Mouse (Mus musculus) heart, adult 2 months (tissue): ENCODE measurements around the gene Tshz2. TPM values are rescaled to one million over a fixed set of nuclear protein-coding genes. Genes with fewer than 3 reads are reported as not detected.

ENCODE experiments used
- DNase-seq, 2 experiments: peaks; one replicate each; pipeline ENCODE4 v3.0.0; 2021
- H3K27ac ChIP-seq: fragments of 200-600 bp; 2 replicates; pipeline ENCODE4 v1.8.1; 2022
- H3K27me3 ChIP-seq: fragments of 200-500 bp; 2 replicates; pipeline ENCODE4 v1.6.1; 2012; ENCODE audit warnings: mild to moderate bottlenecking, low read length, inconsistent platforms, mixed read lengths; ENCODE audit not compliant: control insufficient read depth, insufficient read depth
- H3K36me3 ChIP-seq: fragments of 200-500 bp; 2 replicates; pipeline ENCODE4 v1.6.1; 2012; ENCODE audit warnings: low read length, inconsistent platforms; ENCODE audit not compliant: control insufficient read depth, insufficient read depth
- H3K4me1 ChIP-seq: fragments of 200-500 bp; 2 replicates; pipeline ENCODE4 v1.6.1; 2011; ENCODE audit warnings: low read length; ENCODE audit not compliant: control insufficient read depth, insufficient read depth
- H3K4me3 ChIP-seq: fragments of 200-600 bp; 2 replicates; pipeline ENCODE4 v1.8.1; 2022
- H3K79me2 ChIP-seq: fragments of 200-500 bp; replicated peaks from 2 replicates; pipeline ENCODE4 v1.6.1; 2012; ENCODE audit warnings: mild to moderate bottlenecking, inconsistent platforms, low read length, moderate library complexity, mixed read lengths; ENCODE audit not compliant: control insufficient read depth, insufficient read depth
- H3K9ac ChIP-seq: fragments of 200-500 bp; 2 replicates; pipeline ENCODE4 v1.6.1; 2012; ENCODE audit warnings: low read depth, mild to moderate bottlenecking, control low read depth, inconsistent platforms, low read length, mixed read lengths
- CTCF ChIP-seq: fragments of 200-600 bp; IDR thresholded peaks from 2 replicates; pipeline ENCODE4 v1.8.1; 2022; ENCODE audit warnings: antibody characterized with exemption, mild to moderate bottlenecking, moderate library complexity
- EP300 ChIP-seq: fragments of 200-500 bp; IDR thresholded peaks from 2 replicates; pipeline ENCODE4 v1.6.1; 2011; ENCODE audit warnings: low read depth, low read length, control low read depth; ENCODE audit not compliant: insufficient read depth
- POLR2A ChIP-seq: fragments of 200-500 bp; IDR thresholded peaks from 2 replicates; pipeline ENCODE4 v1.6.1; 2011; ENCODE audit warnings: mild to moderate bottlenecking, low read depth, low read length, control low read depth; ENCODE audit not compliant: insufficient read depth
- WGBS: fragments of 180-500 bp; shearing (Covaris S2); methylation state at CpG from one replicate; pipeline ENCODE4 v1.1.7; 2018; 5-methylcytosine and 5-hydroxymethylcytosine counted together
- intact Hi-C: fragments of 180-260 bp; cut with DNase I; formaldehyde crosslinking; loops from one replicate; pipeline ENCODE4 v1.15.1; 2025
- polyA plus RNA-seq: library from polyadenylated mRNA; depleted of rRNA; stranded (reverse); fragments of >200 nt; gene quantifications from 2 replicates; pipeline ENCODE4 v1.2.3, GENCODE M21; 2012
- total RNA-seq, 2 experiments: library from RNA; stranded (reverse); gene quantifications; 2 replicates each; pipeline ENCODE4 v1.2.3; 2021

The Tshz2 gene
- total and polyA plus RNA-seq, 3 experiments: 8.2 to 12.9 (median 12.1) TPM

DNA sequence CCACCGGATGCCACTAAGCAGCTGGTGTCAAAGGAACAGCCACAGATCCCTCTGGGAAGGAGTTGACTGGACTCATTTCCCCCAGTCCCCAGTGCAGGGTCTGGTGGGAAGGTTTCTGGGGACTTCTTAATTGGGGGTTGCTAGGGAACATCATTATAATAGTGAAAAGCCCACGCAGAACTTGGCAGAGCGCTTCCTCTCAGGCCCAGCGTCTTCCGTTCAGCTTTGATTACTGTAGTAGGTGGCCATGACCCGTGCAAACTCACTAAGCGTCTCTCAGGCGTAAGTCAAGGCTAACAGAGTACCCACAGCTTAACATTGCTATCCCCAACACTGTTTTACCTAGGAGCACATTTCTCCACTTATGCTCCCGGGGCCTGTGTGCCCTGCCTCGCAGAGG lies 181.9 kb downstream of the Tshz2 start:
- Histone ChIP-seq H3K27me3 (no peaks in the 10 kb centered on the region), H3K4me1 (peaks cover 9% of the 10 kb centered on the region; the same call in 1 of the 2 replicates), H3K79me2 (no peaks in the 10 kb centered on the region), H3K4me3 (no peak overlapping the region), H3K9ac (no peak overlapping the region), H3K36me3 (no peaks in the 10 kb centered on the region), H3K27ac (no peak overlapping the region)
- TF ChIP-seq EP300: no peak
- TF ChIP-seq POLR2A: no peak
- no peak for TF ChIP-seq CTCF
- 60% methylated on average over 10 of the region's 10 CpGs for WGBS
- no peak for DNase-seq
- intact Hi-C loops: no loop called here

DNA sequence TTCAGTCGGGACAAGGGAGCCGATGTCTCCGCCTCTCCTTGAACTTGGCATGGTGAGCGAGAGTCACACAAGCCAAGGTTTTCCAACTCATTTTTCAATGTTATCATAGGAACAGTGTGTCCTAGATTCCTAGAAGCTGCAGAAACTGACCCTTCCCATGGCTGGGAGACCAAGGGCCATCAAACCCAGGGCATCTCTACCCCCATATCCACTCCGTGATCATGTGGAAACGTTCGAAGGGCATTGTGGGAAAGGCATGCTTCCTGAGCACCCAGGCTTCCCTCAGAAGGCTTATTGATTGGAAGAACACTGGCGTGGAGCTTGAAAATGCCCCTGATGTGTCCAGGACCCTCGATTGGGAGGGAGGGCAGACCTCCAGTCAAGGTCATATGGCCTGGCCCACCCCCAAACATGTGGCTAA lies 188.2 kb downstream of the Tshz2 start:
- intact Hi-C loops: no loop called here
- no peak for TF ChIP-seq EP300
- no peak for TF ChIP-seq CTCF
- no peak for TF ChIP-seq POLR2A
- no peak overlapping the region for H3K4me3 ChIP-seq
- no peaks in the 10 kb centered on the region for H3K79me2 ChIP-seq
- H3K27me3 ChIP-seq: no peaks in the 10 kb centered on the region
- no peak overlapping the region for H3K9ac ChIP-seq
- no peaks in the 10 kb centered on the region for H3K36me3 ChIP-seq
- peak; percentile 40 to 50 for DNase-seq
- WGBS: 79% methylated on average over 9 of the region's 9 CpGs
- peak overlapping the region; percentile 28 for H3K27ac ChIP-seq
- peaks cover 4% of the 10 kb centered on the region for H3K4me1 ChIP-seq

- Histone ChIP-seq H3K79me2 (no peaks in the 10 kb centered on the region), H3K9ac (no peak overlapping the region), H3K36me3 (no peaks in the 10 kb centered on the region), H3K4me3 (no peak overlapping the region), H3K4me1 (peaks cover 2% of the 10 kb centered on the region), H3K27me3 (no peaks in the 10 kb centered on the region), H3K27ac (no peak overlapping the region)
- intact Hi-C loops: no loop called here
- no peak for DNase-seq
- TF ChIP-seq CTCF (no peak), POLR2A (no peak)
- 91% methylated on average over 12 of the region's 12 CpGs for WGBS
These were observed 193.1 kb downstream of the Tshz2 start for GRCm38 (mm10) chr2:169825908-169826307.

DNA sequence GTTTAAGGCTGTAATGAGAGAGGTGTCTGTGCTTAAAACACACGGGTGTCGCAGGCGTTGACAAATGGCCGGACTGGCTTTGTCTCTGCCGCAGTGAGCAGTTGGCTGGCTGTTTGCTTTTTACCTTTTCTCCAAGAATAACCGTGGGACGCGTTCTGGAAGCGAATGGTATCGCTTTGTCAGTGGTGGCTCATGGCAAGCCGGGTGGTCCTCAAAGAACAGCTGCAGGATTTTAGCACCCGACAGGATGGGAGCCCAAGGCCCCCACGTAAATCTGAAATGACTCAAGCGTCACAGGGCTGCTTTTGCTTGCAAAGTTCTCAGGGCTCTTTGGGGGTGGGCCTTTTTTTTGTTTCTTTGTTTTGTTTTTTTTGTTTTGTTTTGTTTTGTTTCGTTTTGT lies 193.5 kb downstream of the Tshz2 start:
- Histone ChIP-seq H3K9ac (no peak overlapping the region), H3K27ac (no peak overlapping the region), H3K27me3 (no peaks in the 10 kb centered on the region), H3K79me2 (no peaks in the 10 kb centered on the region), H3K4me1 (no peaks in the 10 kb centered on the region; the same call in none of the 2 replicates), H3K4me3 (no peak overlapping the region), H3K36me3 (no peaks in the 10 kb centered on the region)
- TF ChIP-seq CTCF (no peak), POLR2A (no peak), EP300 (no peak)
- WGBS: 51% methylated on average over 15 of the region's 15 CpGs
- DNase-seq: no peak
- intact Hi-C loops: no loop called here

DNA sequence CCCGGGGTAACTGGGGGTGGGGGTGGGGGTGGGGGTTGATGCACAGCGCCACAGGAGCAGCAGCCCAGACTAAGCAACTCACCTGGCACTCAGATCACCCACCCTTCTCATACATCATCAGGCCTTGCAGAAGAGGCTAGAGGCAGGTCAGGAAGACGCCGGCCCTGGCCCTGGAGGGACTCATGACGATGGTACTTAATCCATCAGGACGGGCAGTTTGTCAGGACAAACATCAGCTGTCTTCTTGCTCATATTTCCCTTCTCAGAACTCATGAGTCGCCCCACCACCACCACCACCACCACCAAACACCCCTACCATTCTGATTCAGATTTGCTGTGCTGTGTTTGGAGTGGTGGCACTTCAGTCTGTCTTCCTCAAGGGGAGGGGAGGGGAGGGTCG lies 194.0 kb downstream of the Tshz2 start:
- TF ChIP-seq EP300: no peak
- TF ChIP-seq POLR2A: no peak
- no peak for TF ChIP-seq CTCF
- WGBS: 68% methylated on average over 8 of the region's 8 CpGs

GRCm38 (mm10) chr2:169832184-169832583 lies 199.4 kb downstream of the Tshz2 start:
- 87% methylated on average over 12 of the region's 12 CpGs for WGBS
- no peak for TF ChIP-seq EP300
- no peak for TF ChIP-seq CTCF
- TF ChIP-seq POLR2A: no peak
- no peaks in the 10 kb centered on the region for H3K27me3 ChIP-seq
- intact Hi-C loops: no loop called here
- no peak overlapping the region for H3K9ac ChIP-seq
- peaks cover 4% of the 10 kb centered on the region; the same call in 1 of the 2 replicates for H3K4me1 ChIP-seq
- DNase-seq: no peak
- no peaks in the 10 kb centered on the region for H3K36me3 ChIP-seq
- H3K79me2 ChIP-seq: no peaks in the 10 kb centered on the region
- H3K27ac ChIP-seq: no peak overlapping the region
- no peak overlapping the region for H3K4me3 ChIP-seq

More for the DNA sequence above, 194.0 kb downstream of the Tshz2 start:
- Histone ChIP-seq H3K79me2 (no peaks in the 10 kb centered on the region), H3K36me3 (no peaks in the 10 kb centered on the region), H3K4me3 (no peak overlapping the region), H3K27ac (no peak overlapping the region), H3K4me1 (no peaks in the 10 kb centered on the region; the same call in 1 of the 2 replicates), H3K27me3 (no peaks in the 10 kb centered on the region), H3K9ac (no peak overlapping the region)
- intact Hi-C loops: no loop called here
- no peak for DNase-seq

DNA sequence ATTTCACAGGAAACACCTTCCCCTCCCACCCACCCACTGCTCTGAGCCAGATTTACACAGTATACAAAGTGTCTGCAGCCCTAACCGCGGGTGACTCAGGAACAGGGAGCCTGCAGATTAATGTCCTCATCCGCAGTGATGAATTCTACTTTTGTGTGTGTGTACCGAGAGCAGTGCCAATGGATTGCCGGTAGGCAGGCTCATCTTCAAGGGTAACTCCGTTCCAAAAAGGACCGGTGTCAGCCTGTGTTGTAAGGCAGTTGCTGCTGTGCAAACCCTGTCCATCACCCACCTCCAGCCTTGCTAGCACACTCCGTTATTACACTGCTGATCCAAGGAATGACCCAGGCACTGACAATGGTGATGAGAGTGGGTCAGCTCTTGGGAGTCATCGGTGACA lies 200.8 kb downstream of the Tshz2 start:
- Histone ChIP-seq H3K4me3 (no peak overlapping the region), H3K79me2 (no peaks in the 10 kb centered on the region), H3K9ac (no peak overlapping the region), H3K27ac (no peak overlapping the region), H3K4me1 (peaks cover 4% of the 10 kb centered on the region; the same call in 1 of the 2 replicates), H3K27me3 (no peaks in the 10 kb centered on the region), H3K36me3 (no peaks in the 10 kb centered on the region)
- no peak for DNase-seq
- 66% methylated on average over 9 of the region's 9 CpGs for WGBS
- no peak for TF ChIP-seq EP300
- TF ChIP-seq CTCF: no peak
- TF ChIP-seq POLR2A: no peak
- intact Hi-C loops: no loop called here
